Mouse (Mus musculus) right cerebral cortex, postnatal 25 days (tissue): ENCODE results near the gene Cdca7.

Experiments used
- DNase-seq: peaks from one replicate; pipeline ENCODE4 v3.0.0; 2022

The Cdca7 gene

DNA sequence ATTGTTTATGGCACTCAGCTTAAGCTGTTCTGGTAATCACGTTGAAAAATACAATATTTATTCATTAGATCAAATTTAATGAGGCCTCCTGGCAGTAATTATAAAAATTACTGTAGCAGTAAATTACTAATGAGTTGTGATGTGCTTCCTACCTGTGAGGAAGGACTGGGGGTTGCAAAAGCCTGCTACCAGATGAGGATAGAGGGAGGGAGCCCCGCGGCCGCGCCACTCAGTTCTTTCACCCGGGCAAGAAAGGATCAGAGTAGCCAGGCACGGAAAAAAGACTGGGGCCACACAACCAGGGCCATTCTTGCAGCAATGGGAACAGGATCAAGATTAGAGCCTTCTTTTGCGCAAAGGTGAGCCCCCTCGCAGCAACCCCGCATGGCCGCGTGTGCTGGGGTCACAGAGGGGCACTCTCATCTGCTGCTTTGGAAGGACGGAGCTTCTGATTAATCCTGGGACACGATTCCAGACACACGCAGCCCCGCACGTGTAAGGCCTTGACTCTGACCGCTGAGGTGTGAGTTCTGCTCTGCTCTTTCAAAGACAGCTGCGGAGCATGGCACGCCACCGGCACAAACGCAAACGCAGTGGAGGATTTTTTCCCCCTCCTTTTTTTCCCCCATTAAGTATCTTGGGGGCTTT, 23.2 kb downstream of the Cdca7 start:
- no peak for DNase-seq

DNA sequence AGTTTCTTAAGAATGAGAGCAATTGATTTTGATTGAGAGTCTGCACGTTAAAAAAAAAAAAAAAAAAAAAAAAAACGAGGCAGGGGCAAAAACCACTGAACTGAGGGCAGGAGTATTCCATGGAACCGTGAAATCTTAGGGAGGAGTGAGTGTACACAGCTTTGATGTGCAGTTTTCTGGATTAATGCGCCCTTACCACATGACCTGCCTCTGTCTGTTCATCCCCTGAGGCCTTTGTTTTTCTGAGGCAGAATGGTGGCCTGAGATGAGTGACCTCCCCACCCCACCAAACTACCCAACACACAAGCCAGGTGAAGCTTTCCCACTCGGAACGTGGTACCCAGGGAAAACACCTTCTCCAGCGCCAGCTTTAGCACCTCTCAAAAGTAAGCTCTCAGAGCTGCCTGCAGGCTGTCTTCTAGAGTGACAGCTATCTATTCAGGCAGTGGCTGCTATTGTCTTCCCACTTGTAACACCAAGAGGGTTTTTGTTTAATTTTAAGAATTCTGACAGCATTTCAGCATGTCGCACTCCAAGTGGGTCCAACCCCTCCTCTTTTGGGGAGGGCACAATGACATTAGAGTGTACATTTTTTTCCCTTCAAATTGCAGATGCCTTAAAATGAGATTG, 23.9 kb downstream of the Cdca7 start:
- DNase-seq: no peak

DNA sequence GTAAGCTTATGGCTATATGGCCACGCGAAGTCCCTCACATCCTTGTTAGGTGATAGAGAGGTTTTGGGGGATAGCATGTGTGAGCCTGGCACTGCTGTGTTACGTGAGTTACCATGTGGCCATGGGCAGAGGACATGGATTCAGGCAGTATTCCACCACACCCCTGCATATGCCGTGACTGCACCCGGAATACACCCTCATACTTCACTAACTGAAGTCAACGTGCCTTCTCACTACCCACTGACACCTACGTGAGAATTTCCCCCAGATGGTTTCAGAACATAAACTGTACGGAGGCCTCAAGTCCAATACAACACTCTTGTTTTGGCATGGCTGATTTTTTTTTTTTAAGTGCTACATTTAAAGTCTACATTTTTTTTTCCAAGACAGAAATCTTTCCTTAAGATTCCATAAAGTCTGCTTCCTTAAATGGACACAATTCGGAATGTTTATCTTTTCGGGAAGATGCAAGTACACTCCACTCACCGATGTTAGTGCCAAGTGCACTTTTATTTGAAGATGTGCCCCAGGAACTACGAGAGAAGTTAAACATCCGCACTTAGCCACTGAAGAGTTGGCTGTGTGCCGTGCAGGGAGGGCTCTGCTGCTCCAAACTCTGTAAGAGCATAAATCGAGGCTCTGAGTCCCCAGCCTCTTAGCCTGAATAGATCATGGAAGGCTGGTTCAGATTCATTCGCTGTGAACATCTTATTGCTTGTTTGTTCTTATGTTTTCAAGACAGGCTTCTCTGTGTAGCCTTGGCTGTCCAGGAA, 26.3 kb downstream of the Cdca7 start:
- no peak for DNase-seq

DNA sequence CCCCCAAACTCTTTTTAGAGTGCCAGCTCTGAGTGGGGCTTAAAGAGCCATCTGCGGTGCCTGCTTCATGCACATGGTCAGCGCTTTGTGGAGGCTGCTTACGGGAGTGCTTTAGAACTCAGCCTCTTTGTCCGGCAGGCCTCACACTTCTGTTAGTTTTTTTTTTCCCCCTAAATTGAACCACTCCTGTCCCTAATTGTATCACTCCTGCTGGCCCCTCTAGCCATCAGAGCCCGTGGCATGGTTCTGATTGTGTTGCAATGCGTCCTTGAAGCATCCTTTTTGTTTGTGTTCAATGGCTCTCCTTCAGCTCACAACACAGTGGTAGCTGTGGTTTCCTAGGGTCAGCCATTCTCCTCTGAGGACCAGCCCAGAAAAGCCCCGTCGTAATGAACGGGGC, 27.7 kb downstream of the Cdca7 start:
- DNase-seq: no peak

DNA sequence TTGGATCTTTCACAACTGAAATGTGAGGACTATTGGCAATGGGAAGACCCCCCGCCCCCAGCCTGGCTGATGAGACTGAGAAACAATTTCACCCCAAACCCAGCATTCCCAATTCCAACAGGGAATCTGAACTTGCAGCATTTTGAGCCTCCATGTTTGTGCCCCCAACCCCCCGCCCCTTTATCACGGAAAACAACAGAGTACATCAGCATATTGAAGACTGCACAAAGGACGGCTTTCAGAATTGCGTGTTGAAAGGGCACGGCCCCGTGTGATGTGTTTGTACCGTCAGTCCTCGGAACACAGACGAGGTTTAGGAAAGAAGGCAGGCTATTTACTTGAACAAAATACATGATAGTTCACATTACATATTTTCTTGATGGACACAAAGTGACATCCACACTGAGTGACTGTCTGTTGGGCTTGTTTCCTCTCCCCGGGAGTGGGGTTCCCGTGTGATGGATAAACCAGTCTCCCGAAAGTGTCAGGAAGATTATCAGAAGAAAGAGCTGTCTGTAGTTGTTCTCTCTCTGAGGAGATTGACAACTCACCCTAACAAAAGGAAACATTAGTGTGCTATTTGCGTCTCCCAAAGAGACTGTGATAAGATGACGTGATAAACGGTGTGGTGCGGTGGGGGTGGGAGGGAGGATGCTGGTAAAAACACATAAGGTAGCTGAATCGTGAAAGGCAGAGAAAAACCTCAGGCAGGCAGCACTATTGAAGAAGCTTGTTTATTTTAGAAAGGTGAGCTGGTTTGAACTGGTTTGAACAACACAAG, 32.1 kb downstream of the Cdca7 start:
- no peak for DNase-seq

DNA sequence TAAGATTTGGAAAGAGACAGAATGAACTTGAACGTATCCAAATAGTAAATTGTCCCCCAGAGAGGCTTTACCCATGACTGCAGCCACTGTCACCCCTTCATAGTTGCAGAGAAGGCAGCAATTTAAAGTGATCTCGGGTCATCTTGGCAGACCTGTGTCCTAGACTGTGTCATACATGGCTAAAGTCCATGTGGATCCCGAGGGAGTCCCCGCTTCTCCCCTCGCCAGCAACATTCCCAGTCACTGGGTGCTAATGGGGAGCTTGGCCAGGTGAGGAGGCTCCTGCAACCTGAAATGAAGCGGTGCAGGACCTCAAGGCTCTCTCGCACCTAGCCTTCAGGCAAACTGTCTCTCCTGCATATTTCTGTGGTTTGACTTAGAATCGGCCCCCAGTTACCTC, 32.9 kb downstream of the Cdca7 start:
- no peak for DNase-seq

DNA sequence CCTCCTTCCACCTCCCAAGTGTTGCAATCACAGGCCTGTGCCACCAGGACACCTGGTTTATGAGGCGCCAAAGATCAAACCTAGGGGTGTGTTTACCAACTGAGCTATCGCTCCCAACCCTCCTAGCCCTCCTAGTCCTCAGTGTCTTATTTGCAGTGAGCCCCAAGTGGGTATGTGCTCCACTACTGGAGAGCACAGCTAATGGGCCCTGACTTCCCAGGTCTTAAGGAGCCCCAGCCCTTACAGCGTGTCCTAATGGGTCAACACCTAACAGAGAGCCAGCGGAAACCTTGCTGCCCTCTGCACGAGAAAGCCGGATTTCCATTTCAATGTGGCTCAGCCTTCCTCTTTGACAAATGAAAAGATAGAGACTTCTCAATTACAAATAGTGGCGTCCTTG, 39.6 kb downstream of the Cdca7 start:
- no peak for DNase-seq

DNA sequence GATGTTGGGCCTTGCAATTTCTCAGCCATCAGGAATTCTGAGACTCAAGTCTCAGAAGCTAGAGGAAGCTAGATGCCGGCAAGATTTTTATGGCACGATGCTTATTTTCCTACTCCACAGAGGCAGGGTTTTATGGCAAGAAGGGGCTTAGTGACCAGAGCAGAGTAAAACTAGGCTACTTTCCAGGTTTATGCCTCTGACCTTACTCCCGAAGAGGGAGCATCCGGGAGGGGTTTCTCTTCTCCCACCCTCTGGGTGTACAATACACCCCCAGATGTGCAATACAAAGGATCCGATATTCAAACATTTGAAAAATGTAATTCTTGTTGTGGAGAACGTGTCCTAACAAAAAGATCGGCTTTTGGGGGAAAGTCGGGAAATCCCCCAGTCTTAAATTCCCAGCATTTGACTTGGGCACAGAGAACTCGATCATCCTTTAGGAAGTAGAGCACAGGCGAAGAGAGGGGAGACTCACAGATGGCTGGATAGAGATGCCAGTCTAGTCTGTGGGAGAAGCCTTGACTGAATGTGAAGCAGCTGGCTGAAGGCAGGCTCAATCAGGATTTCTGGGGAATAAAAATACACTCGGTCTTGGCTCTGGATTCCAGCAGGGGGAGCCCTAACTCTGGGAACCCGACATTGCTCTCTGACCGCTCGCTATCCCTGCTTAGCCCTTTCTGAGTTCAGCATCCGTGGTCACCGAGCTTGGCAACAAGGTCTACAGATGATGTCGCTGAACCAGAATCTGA, 40.2 kb downstream of the Cdca7 start:
- peak; percentile 78 for DNase-seq

DNA sequence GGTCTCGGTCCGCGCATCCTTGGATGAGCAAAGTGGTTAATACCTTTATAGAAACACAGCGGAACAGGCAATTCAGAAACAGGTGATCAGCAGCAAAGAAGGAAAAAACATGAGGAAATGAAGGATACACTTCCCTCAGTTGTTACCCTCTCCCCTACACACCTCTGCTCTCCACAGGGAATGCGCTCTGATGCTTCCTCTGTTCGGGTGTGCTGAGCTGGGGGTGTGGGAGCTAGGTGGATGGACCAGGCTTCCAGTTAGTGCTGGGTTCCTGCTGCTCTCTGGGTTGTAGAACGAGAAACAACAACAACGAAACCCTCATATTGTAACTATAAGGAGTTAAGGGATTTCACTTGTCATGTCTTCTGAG, 40.7 kb downstream of the Cdca7 start:
- no peak for DNase-seq

DNA sequence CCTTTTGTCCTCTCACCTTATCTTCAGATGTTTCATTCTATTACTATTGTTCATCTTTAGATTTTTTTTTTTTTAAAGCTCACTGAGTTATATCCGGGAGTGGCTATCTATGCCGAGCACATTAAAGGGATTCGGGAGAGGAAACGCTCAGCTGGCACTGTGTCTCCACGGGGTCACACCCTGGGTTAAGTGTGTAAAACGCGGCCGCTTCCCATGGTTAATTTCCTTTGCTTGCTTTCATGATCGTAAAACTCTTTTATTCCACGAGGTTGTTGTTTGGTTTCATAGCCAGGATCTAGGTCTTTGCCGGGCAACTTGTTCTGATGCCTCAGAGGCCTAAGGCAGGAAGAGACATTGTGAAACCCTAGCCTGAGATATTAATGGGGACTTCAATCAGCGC, 48.1 kb downstream of the Cdca7 start:
- no peak for DNase-seq

DNA sequence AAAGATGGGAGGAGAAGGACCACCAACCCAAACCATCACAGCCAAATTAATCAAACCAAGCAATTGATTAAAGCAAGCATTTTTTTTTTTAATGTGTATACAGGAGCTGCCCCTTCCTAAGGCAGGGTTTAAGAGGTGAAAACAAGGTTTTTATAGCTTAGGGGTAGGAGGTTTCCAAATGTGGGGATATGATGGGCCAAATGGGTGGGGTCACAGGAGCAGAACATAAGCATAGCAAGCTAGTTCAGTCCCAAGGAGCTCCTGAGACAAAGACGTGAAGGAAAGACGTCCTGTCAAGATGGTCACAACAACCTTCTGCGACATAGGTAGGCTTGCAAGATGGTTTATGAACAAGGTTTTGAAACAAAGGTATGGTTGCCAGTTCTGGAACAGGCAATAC, 49.6 kb downstream of the Cdca7 start:
- DNase-seq: no peak

DNA sequence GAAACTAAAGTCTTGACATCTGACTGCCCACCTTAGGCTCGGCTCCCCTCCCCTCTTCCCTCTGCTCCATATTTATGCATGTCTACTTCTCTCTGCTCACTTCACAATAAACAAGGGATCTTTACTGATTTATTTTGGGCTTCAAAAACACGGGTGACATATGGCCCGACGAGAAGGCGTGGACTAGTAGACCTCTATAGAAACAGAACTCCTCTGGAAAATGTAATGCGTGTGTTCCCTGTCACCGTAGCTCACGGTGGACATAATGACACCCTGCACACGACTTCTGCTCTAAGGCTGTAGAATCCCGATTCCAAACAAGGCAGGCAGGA, 53.0 kb downstream of the Cdca7 start:
- DNase-seq: no peak

DNA sequence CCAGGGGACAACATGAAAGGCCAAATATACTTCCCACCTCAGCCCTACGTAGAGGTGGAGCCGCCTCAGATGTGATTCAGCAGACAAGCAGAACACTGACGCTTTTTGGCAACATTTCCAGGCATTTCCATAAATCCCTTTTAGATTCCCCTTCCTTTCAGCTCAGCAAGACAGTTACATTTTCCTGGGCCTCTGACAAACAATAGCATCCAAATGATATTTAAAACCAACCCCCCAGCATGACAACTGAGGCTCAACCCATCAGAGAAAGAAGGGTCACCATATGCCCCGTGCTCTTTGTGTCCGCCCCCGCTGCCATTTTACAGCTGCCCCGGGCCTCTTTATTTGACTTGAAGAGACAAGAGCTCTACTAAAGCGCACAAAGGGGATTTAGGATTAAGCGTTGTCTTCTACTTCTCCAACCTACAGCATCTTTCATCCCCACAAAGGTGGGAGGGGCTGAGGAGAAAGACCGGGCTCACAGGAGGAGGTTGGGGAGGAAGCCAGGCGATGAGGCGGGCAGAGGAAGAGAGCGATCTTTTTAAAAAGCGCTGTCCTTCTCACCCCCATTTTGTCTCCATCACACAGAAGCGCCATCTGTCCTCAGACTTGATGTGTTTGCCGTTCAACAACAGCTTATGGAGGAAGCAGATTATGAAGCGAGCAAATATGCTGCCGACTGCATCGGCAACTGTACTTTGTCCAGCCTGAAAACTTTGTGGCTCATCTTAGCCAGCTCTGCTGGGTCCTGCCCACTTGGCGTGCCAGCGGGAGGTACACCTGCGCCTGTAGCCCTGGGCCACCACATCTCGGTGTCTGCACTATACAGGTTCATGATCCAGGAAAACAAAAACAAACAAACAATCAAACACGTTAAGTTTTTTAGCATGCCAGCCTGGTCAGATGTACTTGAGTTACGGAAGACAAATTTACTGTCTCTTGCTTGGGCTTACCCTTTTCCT, 53.7 kb downstream of the Cdca7 start:
- DNase-seq: peak; percentile 41

DNA sequence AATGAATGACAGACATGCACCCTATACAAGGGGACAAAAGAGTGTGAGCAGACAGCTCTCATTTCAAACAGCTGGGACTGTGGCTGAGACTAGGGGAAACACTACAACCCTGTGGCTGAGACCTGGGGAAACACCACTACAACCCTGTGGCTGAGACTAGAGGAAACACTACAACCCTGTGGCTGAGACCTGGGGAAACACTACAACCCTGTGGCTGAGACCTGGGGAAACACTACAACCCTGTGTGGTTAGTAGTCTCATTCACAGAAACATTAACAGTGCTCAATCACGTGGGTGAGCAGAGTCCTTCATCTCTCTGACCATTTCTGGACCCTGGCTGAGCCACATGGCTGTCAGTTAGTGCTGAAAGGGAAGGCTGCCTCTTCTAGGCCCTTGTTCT, 59.9 kb downstream of the Cdca7 start:
- DNase-seq: no peak
